Mouse (Mus musculus): ENCODE measurements around the gene Ptprn2.

GRCm38 (mm10) chr12:116711133-116711532 lies 225.6 kb downstream of the Ptprn2 start:
- TF ChIP-seq POLR2A (IDR thresholded peaks at IDR 0.05; ENCODE audit: control insufficient read depth, low read depth, low read length) (no peak), CTCF (IDR thresholded peaks at IDR 0.05; ENCODE audit: control insufficient read depth, insufficient read depth, insufficient replicate concordance, low read depth, low read length) (no peak)
